Comparison of ENCODE assay signal across 8 mouse cellular contexts in genomic region chr10:43581260-43581659, GRCm38 (mm10). TPM values are rescaled to one million over a fixed set of nuclear protein-coding genes. Genes with fewer than 3 reads are reported as not detected.
DNase-seq lines count a peak whose midpoint lies in the region; ATAC-seq and TF ChIP-seq lines count a peak whose summit lies in the region.

No protein-coding gene starts in this region.

- peak overlapping the region; percentile 97 for H3K4me2 ChIP-seq in heart, embryonic 16.5 days (ENCODE audit: low read depth, low read length)
- peak overlapping the region; percentile 94 for H3K4me2 ChIP-seq in hindbrain, embryonic 15.5 days
- H3K4me2 ChIP-seq in midbrain, embryonic 12.5 days (replicated peaks) = peak overlapping the region; percentile 79

- ATAC-seq in heart, embryonic 16.5 days (replicated peaks; ENCODE audit: extremely low read depth, insufficient read depth, low FRiP score) = no peak
- ATAC-seq in hindbrain, embryonic 15.5 days (ENCODE audit: low FRiP score, low read depth) = no peak
- no peak for ATAC-seq in midbrain, embryonic 12.5 days (ENCODE audit: low FRiP score, low read depth)
- ATAC-seq in megakaryocyte progenitor cell, adult 5-6 weeks (replicated peaks; ENCODE audit: poor library complexity) = no peak

- no peaks in the 10 kb centered on the region for H3K9me3 ChIP-seq in heart, embryonic 16.5 days (replicated peaks; ENCODE audit: control insufficient read depth, low read length)
- no peaks in the 10 kb centered on the region for H3K9me3 ChIP-seq in hindbrain, embryonic 15.5 days
- H3K9me3 ChIP-seq in midbrain, embryonic 12.5 days = no peaks in the 10 kb centered on the region

- peaks cover 3% of the 10 kb centered on the region; the same call in 1 of the 2 replicates for H3K27me3 ChIP-seq in heart, embryonic 16.5 days (ENCODE audit: control insufficient read depth, insufficient read depth, low read length)
- no peaks in the 10 kb centered on the region for H3K27me3 ChIP-seq in hindbrain, embryonic 15.5 days
- peaks cover 10% of the 10 kb centered on the region for H3K27me3 ChIP-seq in midbrain, embryonic 12.5 days

- peaks cover 16% of the 10 kb centered on the region for H3K4me1 ChIP-seq in heart, embryonic 16.5 days (ENCODE audit: control insufficient read depth, insufficient read depth, low read length)
- peaks cover 24% of the 10 kb centered on the region for H3K4me1 ChIP-seq in hindbrain, embryonic 15.5 days (replicated peaks)
- peaks cover 16% of the 10 kb centered on the region for H3K4me1 ChIP-seq in midbrain, embryonic 12.5 days

- TF ChIP-seq POLR2A in brain, embryonic 14.5 days (IDR thresholded peaks at IDR 0.05; ENCODE audit: borderline replicate concordance, extremely low read depth, insufficient read depth, insufficient read length, poor library complexity, severe bottlenecking) = no peak

- H3K4me3 ChIP-seq in heart, embryonic 16.5 days (ENCODE audit: low read length) = peak overlapping the region; percentile 71
- H3K4me3 ChIP-seq in hindbrain, embryonic 15.5 days = peak overlapping the region; percentile 94
- peak overlapping the region; percentile 78 for H3K4me3 ChIP-seq in midbrain, embryonic 12.5 days

- H3K36me3 ChIP-seq in heart, embryonic 16.5 days (ENCODE audit: control insufficient read depth, insufficient read depth) = no peaks in the 10 kb centered on the region
- peaks cover 22% of the 10 kb centered on the region for H3K36me3 ChIP-seq in hindbrain, embryonic 15.5 days
- H3K36me3 ChIP-seq in midbrain, embryonic 12.5 days = peaks cover 33% of the 10 kb centered on the region

- H3K27ac ChIP-seq in heart, embryonic 16.5 days (ENCODE audit: low read length) = peak overlapping the region; percentile 70; the same call in 1 of the 2 replicates
- peak overlapping the region; percentile 99 for H3K27ac ChIP-seq in hindbrain, embryonic 15.5 days (replicated peaks)
- H3K27ac ChIP-seq in midbrain, embryonic 12.5 days (replicated peaks) = peak overlapping the region; percentile 97

- peak overlapping the region; percentile 78 for H3K9ac ChIP-seq in heart, embryonic 16.5 days (ENCODE audit: low read length)
- peak overlapping the region; percentile 99 for H3K9ac ChIP-seq in hindbrain, embryonic 15.5 days
- peak overlapping the region; percentile 93 for H3K9ac ChIP-seq in midbrain, embryonic 12.5 days (replicated peaks)

- WGBS in heart, embryonic 16.5 days = 68% methylated on average over 3 of the region's 3 CpGs
- WGBS in hindbrain, embryonic 15.5 days = 38% methylated on average over 3 of the region's 3 CpGs
- WGBS in midbrain, embryonic 12.5 days = 29% methylated on average over 3 of the region's 3 CpGs

- TF ChIP-seq CTCF in brain, embryonic 14.5 days (IDR thresholded peaks at IDR 0.05; ENCODE audit: borderline replicate concordance, extremely low read depth, insufficient read depth, insufficient read length) = no peak

- DNase-seq in heart, adult 9 months (ENCODE audit: low spot score in 2 of 2) = no peak
- DNase-seq in brain, embryonic 14.5 days (ENCODE audit: low read depth) = peak; percentile 45
- DNase-seq in layer of hippocampus, adult 11-12 months (ENCODE audit: low spot score) = no peak
- no peak for DNase-seq in layer of hippocampus, adult 9-10 months (ENCODE audit: low spot score)

RNA-seq across cellular contexts. Expression of gene Cd24a, which starts 3.2 kb away (rescaled TPM):
- polyA plus RNA-seq in heart, embryonic 16.5 days (2015; fragmentation: Nextera tagmentation; extraction: Ambion mirVana) = 73.2 and 84.3 TPM in 2 replicates
- 1,206 and 1,229 TPM in 2 replicates for polyA plus RNA-seq in brain, embryonic 14.5 days (2012; rRNA removed)
- 685 and 698 TPM in 2 replicates for polyA plus RNA-seq in hindbrain, embryonic 15.5 days (2015; fragmentation: Nextera tagmentation; extraction: Ambion mirVana)
- polyA plus RNA-seq in midbrain, embryonic 12.5 days (2016; fragmentation: Nextera tagmentation; extraction: Ambion mirVana) = 545 and 575 TPM in 2 replicates
- total RNA-seq in megakaryocyte progenitor cell, adult 5-6 weeks (2015) = 540 and 612 TPM in 2 replicates
- total RNA-seq in megakaryocyte progenitor cell, adult 5-6 weeks (2017) = 427 and 442 TPM in 2 replicates

RNA-seq across cellular contexts. Expression of gene 1700021F05Rik, which starts 40.5 kb away (rescaled TPM):
- polyA plus RNA-seq in heart, embryonic 16.5 days (2015; fragmentation: Nextera tagmentation; extraction: Ambion mirVana) = 94.6 and 107 TPM in 2 replicates
- 17.9 and 26.4 TPM in 2 replicates for polyA plus RNA-seq in brain, embryonic 14.5 days (2012; rRNA removed)
- 60.3 and 68.1 TPM in 2 replicates for polyA plus RNA-seq in hindbrain, embryonic 15.5 days (2015; fragmentation: Nextera tagmentation; extraction: Ambion mirVana)
- polyA plus RNA-seq in midbrain, embryonic 12.5 days (2016; fragmentation: Nextera tagmentation; extraction: Ambion mirVana) = 59.1 and 62.8 TPM in 2 replicates
- 27.1 and 27.4 TPM in 2 replicates for total RNA-seq in megakaryocyte progenitor cell, adult 5-6 weeks (2015)
- total RNA-seq in megakaryocyte progenitor cell, adult 5-6 weeks (2017) = 69.9 and 111 TPM in 2 replicates

RNA-seq across cellular contexts. Expression of gene Gm9803, which starts 57.4 kb away (rescaled TPM):
- polyA plus RNA-seq in heart, embryonic 16.5 days (2015; fragmentation: Nextera tagmentation; extraction: Ambion mirVana) = 20.0 and 42.0 TPM in 2 replicates
- polyA plus RNA-seq in brain, embryonic 14.5 days (2012; rRNA removed) = 15.0 and 45.2 TPM in 2 replicates
- 22.0 and 26.2 TPM in 2 replicates for polyA plus RNA-seq in hindbrain, embryonic 15.5 days (2015; fragmentation: Nextera tagmentation; extraction: Ambion mirVana)
- polyA plus RNA-seq in midbrain, embryonic 12.5 days (2016; fragmentation: Nextera tagmentation; extraction: Ambion mirVana) = 11.5 and 15.8 TPM in 2 replicates
- total RNA-seq in megakaryocyte progenitor cell, adult 5-6 weeks (2015) = 7.5 and 12.0 TPM in 2 replicates
- total RNA-seq in megakaryocyte progenitor cell, adult 5-6 weeks (2017) = 12.2 TPM in 1 of 2 replicates, not detected in the other
